In genomic region chr13:76003272-76003671, GRCm38 (mm10) we compare ENCODE assay signal across 33 mouse cellular contexts. TPM values are rescaled to one million over a fixed set of nuclear protein-coding genes. Genes with fewer than 3 reads are reported as not detected.
DNase-seq lines count a peak whose midpoint lies in the region; ATAC-seq and TF ChIP-seq lines count a peak whose summit lies in the region.
"Had no signal": no experiment of that assay in that cellular context is flagged by ENCODE, and none has a peak within 500 bp of the region (broad histone marks: within the 10 kb centered on the region; RNA-seq: fewer than 3 reads in every experiment).

No protein-coding gene starts in this region.

- peaks cover 12% of the 10 kb centered on the region for H3K4me1 ChIP-seq in liver, embryonic 12.5 days
- H3K4me1 ChIP-seq in liver, postnatal 0 days (ENCODE audit: insufficient read depth) = no peaks in the 10 kb centered on the region; the same call in 1 of the 2 replicates
- peaks cover 9% of the 10 kb centered on the region for H3K4me1 ChIP-seq in liver, embryonic 13.5 days (replicated peaks)
- H3K4me1 ChIP-seq: forebrain, embryonic 10.5 days; forebrain, embryonic 15.5 days; heart, embryonic 12.5 days; hindbrain, embryonic 13.5 days; neural tube, embryonic 12.5 days had no signal

- no peak overlapping the region for H3K27ac ChIP-seq in liver, embryonic 12.5 days
- no peak overlapping the region for H3K27ac ChIP-seq in liver, postnatal 0 days (ENCODE audit: low read depth)
- 0 out of 2 replicates have a peak overlapping the region, but pooled peaks have one; percentile 26 for H3K27ac ChIP-seq in liver, embryonic 13.5 days
- H3K27ac ChIP-seq: forebrain, embryonic 10.5 days; forebrain, embryonic 15.5 days; hindbrain, embryonic 13.5 days; neural tube, embryonic 12.5 days had no signal

- no peak overlapping the region for H3K4me3 ChIP-seq in liver, embryonic 12.5 days
- H3K4me3 ChIP-seq in liver, postnatal 0 days (ENCODE audit: low read depth, low read length) = no peak overlapping the region
- no peak overlapping the region for H3K4me3 ChIP-seq in liver, embryonic 13.5 days (replicated peaks)
- H3K4me3 ChIP-seq: forebrain, embryonic 10.5 days; forebrain, embryonic 15.5 days; heart, embryonic 12.5 days; hindbrain, embryonic 13.5 days; neural tube, embryonic 12.5 days had no signal

- DNase-seq in liver, postnatal 0 days = no peak
- peak; percentile 36 for DNase-seq in adipocyte (ENCODE audit: low spot score)
- DNase-seq in liver, embryonic 13.5 days = no peak
- no peak for DNase-seq in c-Kit-positive CD71-positive TER-119-positive erythroid progenitor cells, embryonic 14.5 days (ENCODE audit: low spot score)
- DNase-seq in layer of hippocampus, postnatal 14 days (ENCODE audit: low spot score in 2 of 2) = no peak
- DNase-seq in right cerebral cortex, postnatal 4 days = no peak
- DNase-seq: adrenal gland, adult 2 months; adrenal gland, postnatal 36 days; cerebellum, adult 2 months; cerebellum, postnatal 25 days; gastrocnemius, postnatal 25 days; heart, adult 18-20 months; heart, postnatal 4 days; kidney, adult 8-10 months; kidney, postnatal 14 days; left cerebral cortex, postnatal 4 days; lung, postnatal 14 days; right cerebral cortex, postnatal 25 days; spleen, adult 18-20 months; thymus, postnatal 14 days had no signal

- H3K36me3 ChIP-seq in liver, embryonic 12.5 days = peaks cover 67% of the 10 kb centered on the region
- peaks cover 8% of the 10 kb centered on the region; the same call in 1 of the 2 replicates for H3K36me3 ChIP-seq in liver, postnatal 0 days (replicated peaks; ENCODE audit: insufficient read depth, low read length)
- H3K36me3 ChIP-seq in liver, embryonic 13.5 days = peaks cover 54% of the 10 kb centered on the region

- no peak for TF ChIP-seq CTCF in liver, postnatal 0 days (IDR thresholded peaks at IDR 0.05; ENCODE audit: low read depth)

- H3K9ac ChIP-seq in liver, embryonic 12.5 days = no peak overlapping the region
- no peak overlapping the region for H3K9ac ChIP-seq in liver, postnatal 0 days (replicated peaks)
- no peak overlapping the region for H3K9ac ChIP-seq in liver, embryonic 13.5 days
- H3K9ac ChIP-seq: forebrain, embryonic 15.5 days; heart, embryonic 12.5 days; hindbrain, embryonic 13.5 days; lung, embryonic 14.5 days; neural tube, embryonic 12.5 days had no signal

- no peak for TF ChIP-seq EP300 in liver, postnatal 0 days (IDR thresholded peaks at IDR 0.05; ENCODE audit: low read depth)

- peak; percentile 77 for ATAC-seq in liver, embryonic 12.5 days
- ATAC-seq in liver, postnatal 0 days = no peak
- ATAC-seq in liver, embryonic 13.5 days (ENCODE audit: low read depth) = peak; percentile 74
- peak; percentile 98 for ATAC-seq in megakaryocyte-erythroid progenitor cell, adult 5-6 weeks (replicated peaks; ENCODE audit: low FRiP score, low TSS enrichment, poor library complexity, severe bottlenecking)
- ATAC-seq: forebrain, embryonic 15.5 days; intestine, embryonic 16.5 days; midbrain, embryonic 16.5 days had no signal

- 37% methylated on average over 3 of the region's 3 CpGs for WGBS in liver, embryonic 12.5 days (ENCODE audit: insufficient replicate concordance)
- WGBS in liver, postnatal 0 days (ENCODE audit: insufficient replicate concordance) = 27% methylated on average over 3 of the region's 3 CpGs
- 15% methylated on average over 3 of the region's 3 CpGs for WGBS in liver, embryonic 13.5 days (ENCODE audit: insufficient replicate concordance)

- no peaks in the 10 kb centered on the region for H3K9me3 ChIP-seq in liver, embryonic 12.5 days (replicated peaks)
- H3K9me3 ChIP-seq in liver, postnatal 0 days (ENCODE audit: low read length) = no peaks in the 10 kb centered on the region
- no peaks in the 10 kb centered on the region for H3K9me3 ChIP-seq in liver, embryonic 13.5 days (replicated peaks)
- H3K9me3 ChIP-seq: forebrain, embryonic 10.5 days; forebrain, embryonic 15.5 days; heart, embryonic 12.5 days; hindbrain, embryonic 13.5 days; neural tube, embryonic 12.5 days had no signal

- no peaks in the 10 kb centered on the region for H3K27me3 ChIP-seq in liver, embryonic 12.5 days (replicated peaks)
- H3K27me3 ChIP-seq in liver, postnatal 0 days (ENCODE audit: insufficient read depth, low read length) = no peaks in the 10 kb centered on the region
- H3K27me3 ChIP-seq in liver, embryonic 13.5 days = no peaks in the 10 kb centered on the region
- H3K27me3 ChIP-seq: forebrain, embryonic 15.5 days; heart, embryonic 12.5 days; hindbrain, embryonic 13.5 days; neural tube, embryonic 12.5 days had no signal

- no peak overlapping the region for H3K4me2 ChIP-seq in liver, embryonic 12.5 days
- H3K4me2 ChIP-seq in liver, postnatal 0 days (ENCODE audit: low read depth, low read length) = no peak overlapping the region
- H3K4me2 ChIP-seq in liver, embryonic 13.5 days = no peak overlapping the region
- H3K4me2 ChIP-seq: forebrain, embryonic 15.5 days; heart, embryonic 12.5 days; hindbrain, embryonic 13.5 days; lung, embryonic 14.5 days; midbrain, embryonic 11.5 days; neural tube, embryonic 12.5 days had no signal

RNA-seq across cellular contexts. Expression of gene Rfesd, which starts 15.2 kb away (rescaled TPM):
- 230 and 231 TPM in 2 replicates for polyA plus RNA-seq in liver, embryonic 12.5 days (2016; fragmentation: Nextera tagmentation; extraction: Ambion mirVana)
- polyA plus RNA-seq in liver, postnatal 0 days (2015; fragmentation: Nextera tagmentation; extraction: Ambion mirVana) = 37.5 and 41.5 TPM in 2 replicates
- 241 and 244 TPM in 2 replicates for polyA plus RNA-seq in liver, embryonic 13.5 days (2015; fragmentation: Nextera tagmentation; extraction: Ambion mirVana)
- total RNA-seq in megakaryocyte-erythroid progenitor cell, adult 5-6 weeks (2014; fragmentation: Nextera tagmentation) = 71.4 and 90.7 TPM in 2 replicates
- total RNA-seq in megakaryocyte-erythroid progenitor cell, adult 5-6 weeks (2017) = 63.8 and 68.1 TPM in 2 replicates
- total RNA-seq in layer of hippocampus, postnatal 14 days (2021) = 10 to 100 TPM; 13.7 to 16.1 TPM

RNA-seq across cellular contexts. Expression of gene Spata9, which starts 36.3 kb away (rescaled TPM):
- polyA plus RNA-seq in liver, embryonic 12.5 days (2016; fragmentation: Nextera tagmentation; extraction: Ambion mirVana) = 0.77 and 1.3 TPM in 2 replicates
- 0.11 and 0.13 TPM in 2 replicates for polyA plus RNA-seq in liver, postnatal 0 days (2015; fragmentation: Nextera tagmentation; extraction: Ambion mirVana)
- polyA plus RNA-seq in liver, embryonic 13.5 days (2015; fragmentation: Nextera tagmentation; extraction: Ambion mirVana) = 0.73 and 0.74 TPM in 2 replicates
- 0.98 TPM in 1 of 2 replicates, not detected in the other for total RNA-seq in megakaryocyte-erythroid progenitor cell, adult 5-6 weeks (2014; fragmentation: Nextera tagmentation)
- total RNA-seq in megakaryocyte-erythroid progenitor cell, adult 5-6 weeks (2017) = not detected in 2 replicates
- total RNA-seq in layer of hippocampus, postnatal 14 days (2021) = under 1 TPM in 1 of 2 experiments, not detected in 1; 0.60 TPM
- total RNA-seq: adrenal gland, adult 2 months; adrenal gland, postnatal 36 days; gastrocnemius, adult 18-20 months; gastrocnemius, postnatal 25 days; heart, adult 18-20 months had no signal
- polyA plus RNA-seq: adrenal gland, adult 2 months; urinary bladder, adult 2 months had no signal

RNA-seq across cellular contexts. Expression of gene Gpr150, which starts 53.5 kb away (rescaled TPM):
- polyA plus RNA-seq in liver, embryonic 12.5 days (2016; fragmentation: Nextera tagmentation; extraction: Ambion mirVana) = 5.9 and 6.2 TPM in 2 replicates
- 0.18 and 0.47 TPM in 2 replicates for polyA plus RNA-seq in liver, postnatal 0 days (2015; fragmentation: Nextera tagmentation; extraction: Ambion mirVana)
- polyA plus RNA-seq in liver, embryonic 13.5 days (2015; fragmentation: Nextera tagmentation; extraction: Ambion mirVana) = 5.6 and 5.9 TPM in 2 replicates
- total RNA-seq in megakaryocyte-erythroid progenitor cell, adult 5-6 weeks (2014; fragmentation: Nextera tagmentation) = 0.96 TPM in 1 of 2 replicates, not detected in the other
- total RNA-seq in megakaryocyte-erythroid progenitor cell, adult 5-6 weeks (2017) = 0.99 TPM in 1 of 2 replicates, not detected in the other
- 1 to 10 TPM; 2.9 to 3.3 TPM for total RNA-seq in layer of hippocampus, postnatal 14 days (2021)
- total RNA-seq: adrenal gland, postnatal 36 days; gastrocnemius, adult 18-20 months; gastrocnemius, postnatal 25 days; heart, adult 18-20 months; heart, postnatal 4 days had no signal
- polyA plus RNA-seq: urinary bladder, adult 2 months had no signal

RNA-seq across cellular contexts. Expression of gene Rhobtb3, which starts 59.5 kb away (rescaled TPM):
- polyA plus RNA-seq in liver, embryonic 12.5 days (2016; fragmentation: Nextera tagmentation; extraction: Ambion mirVana) = 9.7 and 9.8 TPM in 2 replicates
- 2.4 and 2.7 TPM in 2 replicates for polyA plus RNA-seq in liver, postnatal 0 days (2015; fragmentation: Nextera tagmentation; extraction: Ambion mirVana)
- polyA plus RNA-seq in liver, embryonic 13.5 days (2015; fragmentation: Nextera tagmentation; extraction: Ambion mirVana) = 3.9 and 4.6 TPM in 2 replicates
- 5.3 and 5.4 TPM in 2 replicates for total RNA-seq in megakaryocyte-erythroid progenitor cell, adult 5-6 weeks (2014; fragmentation: Nextera tagmentation)
- total RNA-seq in megakaryocyte-erythroid progenitor cell, adult 5-6 weeks (2017) = 4.3 and 16.0 TPM in 2 replicates
- 10 to 100 TPM; 21.3 to 22.6 TPM for total RNA-seq in layer of hippocampus, postnatal 14 days (2021)
